Comparison of ENCODE assay signal across 25 mouse cellular contexts in the genomic region with DNA sequence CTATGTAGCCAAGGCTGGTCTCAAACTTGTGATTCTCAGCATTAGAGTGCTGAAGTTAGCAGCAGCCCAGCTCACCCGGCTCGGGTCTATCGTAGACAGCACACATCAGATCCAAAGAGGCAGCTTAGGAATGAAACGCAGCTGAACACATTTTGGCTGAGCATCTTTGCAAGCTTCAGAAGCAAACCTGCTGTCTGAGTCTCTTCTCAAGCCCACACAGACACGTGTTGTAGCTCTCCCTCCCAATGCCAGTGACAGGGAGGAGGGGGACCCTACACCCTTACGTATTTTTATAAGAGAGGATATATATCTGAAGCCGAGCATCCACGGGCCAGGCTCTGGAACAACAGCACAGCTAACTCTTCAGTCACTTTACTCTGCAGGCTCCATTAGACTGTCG. TPM values are rescaled to one million over a fixed set of nuclear protein-coding genes. Genes with fewer than 3 reads are reported as not detected.
DNase-seq lines count a peak whose midpoint lies in the region; TF ChIP-seq lines count a peak whose summit lies in the region.
"Had no signal": no experiment of that assay in that cellular context is flagged by ENCODE, and none has a peak within 500 bp of the region (broad histone marks: within the 10 kb centered on the region; RNA-seq: fewer than 3 reads in every experiment).

No protein-coding gene starts in this region.

- H3K27me3 ChIP-seq in kidney, adult 2 months (replicated peaks; ENCODE audit: control insufficient read depth, insufficient read depth, low read length) = no peaks in the 10 kb centered on the region
- H3K27me3 ChIP-seq: embryonic facial prominence, embryonic 12.5 days; forebrain, embryonic 15.5 days; heart, embryonic 12.5 days had no signal

- no peak for TF ChIP-seq POLR2A in kidney, adult 2 months (IDR thresholded peaks at IDR 0.05; ENCODE audit: low read depth, low read length)

- H3K4me3 ChIP-seq in kidney, adult 2 months (ENCODE audit: insufficient read depth, low read depth, low read length) = no peak overlapping the region
- H3K4me3 ChIP-seq: embryonic facial prominence, embryonic 12.5 days; forebrain, embryonic 15.5 days; heart, embryonic 12.5 days; hindbrain, embryonic 10.5 days had no signal

- 0 out of 2 replicates have a peak overlapping the region, but pooled peaks have one; percentile 12 for H3K27ac ChIP-seq in kidney, adult 2 months (ENCODE audit: insufficient read depth, low read depth, low read length)
- H3K27ac ChIP-seq: embryonic facial prominence, embryonic 12.5 days; forebrain, embryonic 15.5 days; hindbrain, embryonic 10.5 days had no signal

- peaks cover 6% of the 10 kb centered on the region; the same call in 1 of the 2 replicates for H3K4me1 ChIP-seq in kidney, adult 2 months (ENCODE audit: control insufficient read depth, insufficient read depth, low read length)
- H3K4me1 ChIP-seq: embryonic facial prominence, embryonic 12.5 days; forebrain, embryonic 15.5 days; hindbrain, embryonic 10.5 days had no signal

- no peak for TF ChIP-seq CTCF in kidney, adult 2 months (conservative IDR thresholded peaks at IDR 0.05; ENCODE audit: insufficient read depth, insufficient read length, low read depth, low read length)

- 90% methylated on average over 9 of the region's 9 CpGs for WGBS in kidney, adult 2 months

- DNase-seq in kidney, adult 2 months = no peak
- DNase-seq in kidney, postnatal 10 days = no peak
- peak; percentile 7 for DNase-seq in layer of hippocampus, adult 11-12 months (ENCODE audit: low spot score)
- no peak for DNase-seq in layer of hippocampus, postnatal 36 days
- peak; percentile 3 to 14 for DNase-seq in right cerebral cortex, adult 2 months (ENCODE audit: low spot score in 2 of 2)
- no peak for DNase-seq in right cerebral cortex, postnatal 25 days
- DNase-seq in lung, postnatal 25 days (ENCODE audit: low spot score) = no peak
- DNase-seq: adrenal gland, postnatal 10 days; cerebellum, adult 11-12 months; cerebellum, adult 9-10 months; cerebellum, postnatal 25 days; gastrocnemius, postnatal 14 days had no signal

- H3K36me3 ChIP-seq in kidney, adult 2 months (ENCODE audit: control insufficient read depth, insufficient read depth, low read length) = no peaks in the 10 kb centered on the region; the same call in 1 of the 2 replicates

RNA-seq across cellular contexts. Expression of gene Gata3, which starts 27.8 kb away (rescaled TPM):
- 14.9 and 15.4 TPM in 2 replicates for polyA plus RNA-seq in kidney, adult 2 months (2012; rRNA removed)
- total RNA-seq in layer of hippocampus, postnatal 36 days (2021) = under 1 TPM in 1 of 2 experiments, not detected in 1; 0.15 TPM
- polyA plus RNA-seq: frontal cortex, adult 2 months had no signal

RNA-seq across cellular contexts. Expression of gene 9230102O04Rik, which starts 28.3 kb away (rescaled TPM):
- 1.6 and 2.8 TPM in 2 replicates for polyA plus RNA-seq in kidney, adult 2 months (2012; rRNA removed)
- not detected for total RNA-seq in layer of hippocampus, postnatal 36 days (2021)
- total RNA-seq: adrenal gland, postnatal 10 days; gastrocnemius, adult 18-20 months; gastrocnemius, postnatal 14 days; heart, adult 8-10 months; heart, postnatal 25 days had no signal
- polyA plus RNA-seq: C2C12; cortical plate, adult 2 months; forebrain, embryonic 11.5 days; forebrain, embryonic 15.5 days; frontal cortex, adult 2 months; heart, embryonic 12.5 days; heart, embryonic 16.5 days had no signal

RNA-seq across cellular contexts. Expression of gene 4930412O13Rik, which starts 36.5 kb away (rescaled TPM):
- 0.39 and 1.4 TPM in 2 replicates for polyA plus RNA-seq in kidney, adult 2 months (2012; rRNA removed)
- not detected for total RNA-seq in layer of hippocampus, postnatal 36 days (2021)
- total RNA-seq: gastrocnemius, adult 18-20 months; gastrocnemius, postnatal 14 days; heart, adult 8-10 months; heart, postnatal 25 days; MEL had no signal
- polyA plus RNA-seq: C2C12; cortical plate, adult 2 months; forebrain, embryonic 11.5 days; forebrain, embryonic 15.5 days; frontal cortex, adult 2 months; heart, embryonic 16.5 days had no signal

Comparison
In these comparisons a context has a peak if more than half of its experiments do, and no peak if none do; other contexts are left out.
1. DNase-seq: peak in layer of hippocampus, adult 11-12 months (single experiment) and right cerebral cortex, adult 2 months (2 of 2); none in kidney, adult 2 months (single experiment), kidney, postnatal 10 days (single experiment), layer of hippocampus, postnatal 36 days (0 of 2), right cerebral cortex, postnatal 25 days (single experiment) and lung, postnatal 25 days (single experiment).